Comparison of ENCODE assay signal across 18 mouse cellular contexts in genomic region chr2:125492050-125492900, GRCm38 (mm10). TPM values are rescaled to one million over a fixed set of nuclear protein-coding genes. Genes with fewer than 3 reads are reported as not detected.
DNase-seq lines count a peak whose midpoint lies in the region; ATAC-seq and TF ChIP-seq lines count a peak whose summit lies in the region.
"Had no signal": no experiment of that assay in that cellular context is flagged by ENCODE, and none has a peak within 500 bp of the region (broad histone marks: within the 10 kb centered on the region; RNA-seq: fewer than 3 reads in every experiment).

No protein-coding gene starts in this region.

- no peaks in the 10 kb centered on the region; the same call in 1 of the 2 replicates for H3K36me3 ChIP-seq in heart, embryonic 15.5 days
- peaks cover 26% of the 10 kb centered on the region for H3K36me3 ChIP-seq in heart, embryonic 10.5 days
- peaks cover 12% of the 10 kb centered on the region for H3K36me3 ChIP-seq in lung, embryonic 14.5 days (ENCODE audit: insufficient read depth)
- no peaks in the 10 kb centered on the region for H3K36me3 ChIP-seq in stomach, embryonic 16.5 days (ENCODE audit: control insufficient read depth, insufficient read depth, low read length)
- H3K36me3 ChIP-seq in forebrain, embryonic 14.5 days (ENCODE audit: control insufficient read depth, insufficient read depth, low read length) = 0 out of 2 replicates have a peak, but pooled peaks cover 3% of the 10 kb centered on the region

- no peak for TF ChIP-seq CTCF in lung, embryonic 14.5 days (IDR thresholded peaks at IDR 0.05; ENCODE audit: low read depth)

- H3K27me3 ChIP-seq in heart, embryonic 15.5 days = no peaks in the 10 kb centered on the region
- no peaks in the 10 kb centered on the region for H3K27me3 ChIP-seq in heart, embryonic 10.5 days (ENCODE audit: insufficient read depth, poor library complexity, severe bottlenecking)
- H3K27me3 ChIP-seq in lung, embryonic 14.5 days (ENCODE audit: insufficient read depth, low read length) = no peaks in the 10 kb centered on the region
- H3K27me3 ChIP-seq in stomach, embryonic 16.5 days (ENCODE audit: control insufficient read depth, insufficient read depth, low read length) = no peaks in the 10 kb centered on the region
- H3K27me3 ChIP-seq in forebrain, embryonic 14.5 days (replicated peaks; ENCODE audit: control insufficient read depth, insufficient read depth, low read length) = no peaks in the 10 kb centered on the region
- H3K27me3 ChIP-seq: embryonic facial prominence, embryonic 12.5 days had no signal

- H3K9ac ChIP-seq in heart, embryonic 15.5 days = no peak overlapping the region
- H3K9ac ChIP-seq in lung, embryonic 14.5 days = no peak overlapping the region
- no peak overlapping the region for H3K9ac ChIP-seq in stomach, embryonic 16.5 days (ENCODE audit: low read length)
- H3K9ac ChIP-seq in forebrain, embryonic 14.5 days (ENCODE audit: low read length) = no peak overlapping the region
- H3K9ac ChIP-seq: embryonic facial prominence, embryonic 12.5 days had no signal

- H3K4me2 ChIP-seq in heart, embryonic 15.5 days = no peak overlapping the region
- H3K4me2 ChIP-seq in lung, embryonic 14.5 days = no peak overlapping the region
- H3K4me2 ChIP-seq in stomach, embryonic 16.5 days (ENCODE audit: low read depth, low read length) = no peak overlapping the region
- H3K4me2 ChIP-seq in forebrain, embryonic 14.5 days (ENCODE audit: low read length) = no peak overlapping the region
- H3K4me2 ChIP-seq: embryonic facial prominence, embryonic 12.5 days; liver, embryonic 11.5 days; midbrain, embryonic 11.5 days had no signal

- no peaks in the 10 kb centered on the region for H3K9me3 ChIP-seq in heart, embryonic 15.5 days (replicated peaks)
- no peaks in the 10 kb centered on the region for H3K9me3 ChIP-seq in heart, embryonic 10.5 days
- H3K9me3 ChIP-seq in lung, embryonic 14.5 days (ENCODE audit: low read depth, low read length) = no peaks in the 10 kb centered on the region
- H3K9me3 ChIP-seq in stomach, embryonic 16.5 days (replicated peaks; ENCODE audit: control insufficient read depth, low read length) = no peaks in the 10 kb centered on the region
- no peaks in the 10 kb centered on the region for H3K9me3 ChIP-seq in forebrain, embryonic 14.5 days (replicated peaks; ENCODE audit: control insufficient read depth, low read length)
- H3K9me3 ChIP-seq: embryonic facial prominence, embryonic 12.5 days had no signal

- WGBS in heart, embryonic 15.5 days = 55% methylated on average over 15 of the region's 15 CpGs
- WGBS in heart, embryonic 10.5 days = 66% methylated on average over 15 of the region's 15 CpGs
- WGBS in lung, embryonic 14.5 days = 56% methylated on average over 15 of the region's 15 CpGs
- 50% methylated on average over 15 of the region's 15 CpGs for WGBS in stomach, embryonic 16.5 days
- 83% methylated on average over 15 of the region's 15 CpGs for WGBS in forebrain, embryonic 14.5 days

- H3K27ac ChIP-seq in heart, embryonic 15.5 days = peak overlapping the region; percentile 39
- H3K27ac ChIP-seq in heart, embryonic 10.5 days = no peak overlapping the region
- H3K27ac ChIP-seq in lung, embryonic 14.5 days (ENCODE audit: low read depth) = 0 out of 2 replicates have a peak overlapping the region, but pooled peaks have one; percentile 15
- H3K27ac ChIP-seq in stomach, embryonic 16.5 days (ENCODE audit: low read length) = peak overlapping the region; percentile 65
- H3K27ac ChIP-seq in forebrain, embryonic 14.5 days (ENCODE audit: low read depth, low read length) = no peak overlapping the region
- H3K27ac ChIP-seq: embryonic facial prominence, embryonic 12.5 days had no signal

- H3K4me1 ChIP-seq in heart, embryonic 15.5 days (replicated peaks) = peaks cover 19% of the 10 kb centered on the region
- H3K4me1 ChIP-seq in heart, embryonic 10.5 days = peaks cover 18% of the 10 kb centered on the region; the same call in 1 of the 2 replicates
- 0 out of 2 replicates have a peak, but pooled peaks cover 5% of the 10 kb centered on the region for H3K4me1 ChIP-seq in lung, embryonic 14.5 days (ENCODE audit: insufficient read depth)
- H3K4me1 ChIP-seq in stomach, embryonic 16.5 days (ENCODE audit: control insufficient read depth, insufficient read depth, low read length) = 0 out of 2 replicates have a peak, but pooled peaks cover 3% of the 10 kb centered on the region
- H3K4me1 ChIP-seq in forebrain, embryonic 14.5 days (ENCODE audit: control insufficient read depth, insufficient read depth, low read length) = no peaks in the 10 kb centered on the region

- no peak for DNase-seq in heart, embryonic 10.5 days (ENCODE audit: low spot score)
- no peak for DNase-seq in lung, embryonic 14.5 days
- DNase-seq in lung, postnatal 10 days = no peak
- peak; percentile 63 for DNase-seq in hindlimb bud, embryonic 11.5 days (ENCODE audit: extremely low spot score, low read depth, low spot score)
- no peak for DNase-seq in forebrain, embryonic 14.5 days (ENCODE audit: low spot score)
- DNase-seq: adrenal gland, adult 2 months; cerebellum, adult 11-12 months; cerebellum, postnatal 36 days; right cerebral cortex, adult 18-20 months; spleen, adult 18-20 months; thymus, postnatal 4 days had no signal

- no peak for ATAC-seq in heart, embryonic 15.5 days (replicated peaks; ENCODE audit: insufficient number of reproducible peaks, insufficient read depth, low FRiP score, low read depth)
- no peak for ATAC-seq in lung, embryonic 14.5 days (ENCODE audit: insufficient read depth)
- ATAC-seq in stomach, embryonic 16.5 days (ENCODE audit: insufficient read depth, low FRiP score) = no peak; the same call in 1 of the 2 replicates
- ATAC-seq in forebrain, embryonic 14.5 days = no peak
- ATAC-seq: lung, postnatal 0 days had no signal

- no peak overlapping the region for H3K4me3 ChIP-seq in heart, embryonic 15.5 days
- H3K4me3 ChIP-seq in heart, embryonic 10.5 days = no peak overlapping the region
- H3K4me3 ChIP-seq in lung, embryonic 14.5 days (ENCODE audit: low read depth, low read length) = no peak overlapping the region
- H3K4me3 ChIP-seq in stomach, embryonic 16.5 days (replicated peaks; ENCODE audit: low read length) = no peak overlapping the region
- no peak overlapping the region for H3K4me3 ChIP-seq in forebrain, embryonic 14.5 days (ENCODE audit: low read depth, low read length)
- H3K4me3 ChIP-seq: embryonic facial prominence, embryonic 12.5 days; myocyte had no signal

RNA-seq across cellular contexts. Expression of gene Gm9913, which starts 12.6 kb away (rescaled TPM):
- 0.23 and 0.53 TPM in 2 replicates for polyA plus RNA-seq in heart, embryonic 15.5 days (2015; fragmentation: Nextera tagmentation; extraction: Ambion mirVana)
- polyA plus RNA-seq in heart, embryonic 10.5 days (2016; fragmentation: Nextera tagmentation; extraction: Ambion mirVana) = 0.46 and 0.58 TPM in 2 replicates
- 0.42 and 0.68 TPM in 2 replicates for polyA plus RNA-seq in lung, embryonic 14.5 days (2014; fragmentation: Nextera tagmentation; extraction: Ambion mirVana)
- polyA plus RNA-seq in stomach, embryonic 16.5 days (2015; fragmentation: Nextera tagmentation; extraction: Ambion mirVana) = 0.37 and 0.45 TPM in 2 replicates
- polyA plus RNA-seq in forebrain, embryonic 14.5 days (2014; fragmentation: Nextera tagmentation; extraction: Ambion mirVana) = 0.14 TPM in 2 replicates
- polyA plus RNA-seq: adrenal gland, adult 2 months had no signal

RNA-seq across cellular contexts. Expression of gene Fbn1, which starts 15.5 kb away (rescaled TPM):
- 16.8 and 24.6 TPM in 2 replicates for polyA plus RNA-seq in heart, embryonic 15.5 days (2015; fragmentation: Nextera tagmentation; extraction: Ambion mirVana)
- polyA plus RNA-seq in heart, embryonic 10.5 days (2016; fragmentation: Nextera tagmentation; extraction: Ambion mirVana) = 16.8 and 20.0 TPM in 2 replicates
- polyA plus RNA-seq in lung, embryonic 14.5 days (2014; fragmentation: Nextera tagmentation; extraction: Ambion mirVana) = 52.4 and 53.1 TPM in 2 replicates
- 31.3 and 33.7 TPM in 2 replicates for polyA plus RNA-seq in stomach, embryonic 16.5 days (2015; fragmentation: Nextera tagmentation; extraction: Ambion mirVana)
- polyA plus RNA-seq in forebrain, embryonic 14.5 days (2014; fragmentation: Nextera tagmentation; extraction: Ambion mirVana) = 2.1 and 2.9 TPM in 2 replicates

Comparison
In these comparisons a context has a peak if more than half of its experiments do, and no peak if none do; other contexts are left out.
1. H3K27ac ChIP-seq: peak in heart, embryonic 15.5 days (single experiment), lung, embryonic 14.5 days (single experiment) and stomach, embryonic 16.5 days (single experiment); none in heart, embryonic 10.5 days (single experiment) and forebrain, embryonic 14.5 days (single experiment).